Comparison of ENCODE assay signal across 10 mouse cellular contexts in the genomic region with DNA sequence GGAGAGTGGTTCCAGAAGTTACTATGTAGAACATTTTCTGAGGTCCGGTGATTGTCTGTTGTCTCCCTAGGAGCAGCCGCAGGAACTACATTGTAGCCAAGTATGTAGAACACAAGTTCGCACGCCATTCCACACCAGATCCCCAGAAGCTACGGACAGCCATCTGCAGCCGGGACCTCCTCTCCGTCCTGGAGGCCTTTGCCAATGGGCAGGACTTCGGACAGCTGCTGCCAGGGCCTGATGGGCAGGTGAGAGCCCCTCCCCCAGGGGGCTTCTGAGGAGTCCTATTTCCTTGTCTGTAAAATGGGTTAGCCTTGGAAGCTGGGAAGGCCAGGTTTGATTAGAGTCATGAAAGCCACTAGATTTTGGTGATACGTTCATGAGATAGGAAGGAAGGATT. TPM values are rescaled to one million over a fixed set of nuclear protein-coding genes. Genes with fewer than 3 reads are reported as not detected.
DNase-seq lines count a peak whose midpoint lies in the region; TF ChIP-seq lines count a peak whose summit lies in the region.
"Had no signal": no experiment of that assay in that cellular context is flagged by ENCODE, and none has a peak within 500 bp of the region (broad histone marks: within the 10 kb centered on the region; RNA-seq: fewer than 3 reads in every experiment).

No protein-coding gene starts in this region.

- no peak overlapping the region for H3K4me3 ChIP-seq in gastrocnemius, adult 2 months
- H3K4me3 ChIP-seq: embryonic facial prominence, embryonic 12.5 days; forebrain, embryonic 13.5 days; forebrain, embryonic 15.5 days had no signal

- peak overlapping the region; percentile 24; the same call in 1 of the 2 replicates for H3K27ac ChIP-seq in gastrocnemius, adult 2 months
- H3K27ac ChIP-seq: embryonic facial prominence, embryonic 12.5 days; forebrain, embryonic 13.5 days; forebrain, embryonic 15.5 days had no signal

- no peak for TF ChIP-seq CTCF in gastrocnemius, adult 2 months (IDR thresholded peaks at IDR 0.05)

- intact Hi-C loops in gastrocnemius, adult 2 months (cut with DNase I): no loop called here

- no peak for DNase-seq in gastrocnemius, adult 2 months
- no peak for DNase-seq in gastrocnemius, postnatal 25 days
- peak; percentile 17 for DNase-seq in heart, postnatal 4 days
- DNase-seq in heart, adult 8-10 months (ENCODE audit: low spot score): no peak
- peak; percentile 79 for DNase-seq in testis, postnatal 14 days (ENCODE audit: low spot score)
- DNase-seq in testis, postnatal 10 days (ENCODE audit: low spot score): no peak

RNA-seq across cellular contexts. Expression of gene Tcea3, which starts 8.4 kb away (rescaled TPM):
- total RNA-seq in gastrocnemius, adult 2 months (2021): 100 to 1,000 TPM; 344 to 373 TPM
- 100 to 1,000 TPM; 234 to 298 TPM for total RNA-seq in gastrocnemius, postnatal 25 days (2021)
- total RNA-seq in heart, postnatal 4 days (2021): 10 to 100 TPM; 55.2 to 56.7 TPM
- total RNA-seq in heart, adult 8-10 months (2022): 100 to 1,000 TPM; 142 to 162 (median 148) TPM
- total RNA-seq: CH12.LX had no signal

RNA-seq across cellular contexts. Expression of gene Asap3, which starts 32.9 kb away (rescaled TPM):
- total RNA-seq in gastrocnemius, adult 2 months (2021): 1 to 10 TPM; 1.5 to 2.5 TPM
- 1 to 10 TPM; 2.8 to 3.0 TPM for total RNA-seq in gastrocnemius, postnatal 25 days (2021)
- 1 to 10 TPM; 3.3 to 3.7 TPM for total RNA-seq in heart, postnatal 4 days (2021)
- total RNA-seq in heart, adult 8-10 months (2022): 10 to 100 TPM in 1 of 4 experiments, 1 to 10 TPM in 3; 6.8 to 12.6 (median 9.1) TPM

RNA-seq across cellular contexts. Expression of gene Zfp46, which starts 45.4 kb away (rescaled TPM):
- 10 to 100 TPM; 21.0 to 36.7 TPM for total RNA-seq in gastrocnemius, adult 2 months (2021)
- 10 to 100 TPM; 25.4 to 26.1 TPM for total RNA-seq in gastrocnemius, postnatal 25 days (2021)
- 10 to 100 TPM; 47.0 to 50.1 TPM for total RNA-seq in heart, postnatal 4 days (2021)
- 10 to 100 TPM; 31.3 to 46.4 (median 39.0) TPM for total RNA-seq in heart, adult 8-10 months (2022)

Comparison
In these comparisons a context has a peak if more than half of its experiments do, and no peak if none do; other contexts are left out.
1. DNase-seq: peak in heart, postnatal 4 days (single experiment) and testis, postnatal 14 days (single experiment); none in gastrocnemius, adult 2 months (single experiment), gastrocnemius, postnatal 25 days (single experiment), heart, adult 8-10 months (single experiment) and testis, postnatal 10 days (single experiment).